Mouse (Mus musculus): ENCODE results near the gene Cybb.
"Not testable (repeated sequence)": the region's sequence is repeated elsewhere in the genome, so short reads cannot be mapped to it uniquely, and the experiment has no call there.

Cybb gene

DNA sequence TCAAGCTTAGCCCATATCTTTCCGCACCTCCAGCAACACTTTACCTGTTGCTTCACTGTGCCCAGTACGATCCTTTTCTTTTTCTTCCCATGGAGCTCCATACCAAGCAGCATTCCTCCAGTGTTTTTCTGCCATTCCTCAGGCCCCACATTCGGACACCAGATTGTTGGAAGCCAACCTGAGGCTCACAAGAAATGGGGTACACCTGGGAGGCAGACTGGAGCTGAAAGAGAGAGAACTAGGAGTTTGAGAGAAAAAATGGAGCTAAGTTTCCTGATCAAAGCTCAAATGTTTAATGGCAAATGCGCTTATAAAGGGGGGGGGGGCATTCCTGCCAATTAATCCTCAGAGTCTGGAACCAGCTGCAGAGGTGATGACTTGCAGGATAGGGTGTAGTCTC lies at the start of gene Cybb:
Cybb (minus strand) TSS at position 101 of the 400 bp plus-strand sequence.
- in situ Hi-C loops (cut with MseI, MboI): no loop called here

DNA sequence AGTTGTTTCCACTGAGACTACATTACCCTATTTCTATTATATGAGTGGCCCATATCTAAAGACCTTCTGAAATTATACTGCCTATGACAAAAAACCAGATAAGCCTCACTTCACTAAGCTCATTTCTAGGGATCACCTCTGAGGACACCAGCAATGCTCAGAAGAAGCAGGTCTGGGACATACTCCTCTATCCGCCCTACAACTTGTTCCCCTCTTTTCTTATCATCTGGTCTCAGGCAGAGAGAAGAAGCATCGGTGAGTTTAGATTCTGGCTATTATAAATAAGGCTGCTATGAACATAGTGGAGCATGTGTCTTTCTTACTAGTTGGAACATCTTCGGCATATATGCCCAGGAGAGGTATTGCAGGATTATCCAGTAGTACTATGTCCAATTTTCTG lies 49.3 kb upstream of the Cybb start:
- in situ Hi-C loops (cut with MseI, MboI): no loop called here

DNA sequence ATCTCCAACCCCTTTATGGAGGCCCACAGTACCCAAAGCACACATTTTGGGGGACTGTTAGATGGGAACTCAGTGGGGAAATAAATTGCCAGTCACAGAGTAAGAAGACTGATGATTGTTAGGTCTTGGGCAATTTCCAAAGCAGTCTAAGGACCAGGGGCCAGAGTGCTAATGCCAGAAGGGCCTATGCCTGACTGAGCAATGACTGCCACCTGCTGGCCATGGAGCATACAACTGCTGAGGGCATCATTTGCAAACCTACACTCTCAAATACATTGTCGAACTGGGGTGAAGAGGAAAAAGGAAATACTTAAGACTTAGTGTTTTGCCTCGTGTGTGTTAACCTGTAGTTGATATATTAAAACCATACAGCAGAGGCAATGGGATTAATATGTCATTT lies 32.4 kb upstream of the Cybb start:
- in situ Hi-C loops (cut with MseI, MboI): not testable (repeated sequence)

DNA sequence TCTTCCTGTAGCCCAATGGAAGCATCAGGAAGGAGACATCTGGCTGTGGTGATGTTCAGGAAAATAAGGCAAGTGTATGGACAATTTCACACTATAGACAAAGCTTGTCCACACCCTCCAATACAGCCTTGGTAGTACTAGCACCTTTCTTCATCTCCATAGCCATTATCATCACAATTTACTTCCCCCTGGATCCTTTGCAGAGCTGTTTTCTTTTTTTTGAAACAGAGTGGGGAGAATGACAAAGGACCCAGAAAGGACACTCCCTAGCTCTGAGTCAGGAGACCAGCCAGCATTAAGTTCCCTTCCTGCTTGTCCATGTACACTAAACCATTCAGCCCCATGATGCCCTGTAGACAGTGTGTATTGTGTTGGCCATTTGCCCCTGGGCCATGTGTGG lies 30.0 kb upstream of the Cybb start:
- in situ Hi-C loops (cut with MseI, MboI): not testable (repeated sequence)

DNA sequence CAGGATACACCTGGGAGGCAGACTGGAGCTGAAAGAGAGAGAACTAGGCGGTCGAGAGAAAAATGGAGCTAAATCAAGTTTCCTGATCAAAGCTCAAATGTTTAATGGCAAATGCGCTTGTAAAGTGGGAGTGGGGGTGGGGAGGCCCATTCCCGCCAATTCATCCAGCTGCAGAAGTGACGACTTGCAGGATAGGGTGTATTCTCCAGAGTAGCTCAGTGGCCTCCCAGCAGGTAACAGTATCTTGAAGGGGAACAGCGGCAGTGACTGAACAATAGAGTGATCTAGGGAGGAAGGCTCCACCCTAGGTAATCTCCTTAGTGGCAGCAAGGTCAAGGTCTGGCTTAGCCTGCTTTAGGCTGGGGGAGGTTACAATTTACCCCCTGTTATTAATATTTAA lies 12.5 kb downstream of the Cybb start:
- in situ Hi-C loops (cut with MseI, MboI): not testable (repeated sequence)

DNA sequence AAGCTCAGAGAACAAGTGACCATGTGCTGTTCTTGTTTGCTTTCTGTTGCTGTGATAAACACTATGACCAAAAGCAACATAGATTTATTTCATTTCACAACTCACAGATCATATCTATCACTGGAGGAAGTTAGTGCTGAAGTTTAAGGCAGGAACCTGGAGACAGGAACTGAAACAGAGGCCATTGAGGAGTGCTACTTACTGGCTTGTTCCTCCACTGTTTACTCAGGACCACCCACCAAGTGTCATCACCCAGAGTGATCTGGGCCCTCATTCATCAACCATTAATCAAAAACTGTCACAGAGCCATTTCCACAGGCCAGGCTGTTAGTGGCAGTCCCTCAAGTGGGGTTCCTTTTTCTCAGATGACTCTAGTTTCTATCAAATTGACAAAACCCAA lies 13.1 kb downstream of the Cybb start:
- in situ Hi-C loops (cut with MseI, MboI): no loop called here

DNA sequence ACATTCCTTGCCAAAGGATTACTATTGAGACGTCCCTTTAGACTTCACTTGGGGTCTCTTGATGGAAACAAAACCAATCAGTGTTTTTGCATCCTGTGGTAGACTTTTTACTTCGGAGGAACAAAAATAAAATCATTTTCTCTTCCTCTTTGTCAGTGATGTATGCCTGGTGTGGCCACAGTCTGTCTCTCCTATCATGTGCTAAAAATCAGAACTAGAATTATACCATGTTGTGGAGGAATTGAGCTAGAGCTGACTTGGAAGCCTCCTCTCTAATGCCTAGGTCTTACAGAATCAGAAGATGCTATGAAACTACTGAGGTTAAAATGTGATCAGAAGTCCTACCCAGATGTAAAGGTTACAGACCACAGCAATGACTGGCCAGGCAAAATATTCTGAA lies 13.8 kb downstream of the Cybb start:
- in situ Hi-C loops (cut with MseI, MboI): no loop called here

DNA sequence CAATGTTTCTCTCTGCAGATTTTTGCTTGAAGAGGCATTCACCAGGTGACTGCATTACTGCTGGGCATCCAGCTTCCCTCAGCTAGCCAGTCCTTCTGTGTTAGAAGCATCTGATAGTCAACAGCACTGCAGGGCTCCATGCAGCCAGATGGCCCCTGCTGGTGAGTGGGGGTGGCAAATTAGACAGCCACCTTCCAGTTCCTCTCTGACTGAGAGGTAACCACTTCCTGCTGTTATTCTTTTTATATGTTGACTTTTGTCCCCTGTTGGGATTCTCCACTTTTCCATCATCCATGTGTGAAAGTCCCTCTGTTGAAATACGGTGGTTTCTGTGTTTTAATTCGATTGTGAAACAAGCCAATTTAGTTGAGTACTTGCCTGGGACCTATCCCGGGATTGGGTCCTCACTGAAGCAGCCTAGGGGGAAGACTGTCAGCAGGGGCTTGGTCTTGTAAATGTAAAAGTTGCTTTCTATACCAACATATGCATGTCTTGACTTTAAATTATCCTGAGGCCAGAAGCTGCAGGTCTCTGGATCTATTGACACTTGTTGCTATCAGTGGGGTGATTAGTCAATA lies 16.7 kb downstream of the Cybb start:
- in situ Hi-C loops (cut with MseI, MboI): no loop called here

DNA sequence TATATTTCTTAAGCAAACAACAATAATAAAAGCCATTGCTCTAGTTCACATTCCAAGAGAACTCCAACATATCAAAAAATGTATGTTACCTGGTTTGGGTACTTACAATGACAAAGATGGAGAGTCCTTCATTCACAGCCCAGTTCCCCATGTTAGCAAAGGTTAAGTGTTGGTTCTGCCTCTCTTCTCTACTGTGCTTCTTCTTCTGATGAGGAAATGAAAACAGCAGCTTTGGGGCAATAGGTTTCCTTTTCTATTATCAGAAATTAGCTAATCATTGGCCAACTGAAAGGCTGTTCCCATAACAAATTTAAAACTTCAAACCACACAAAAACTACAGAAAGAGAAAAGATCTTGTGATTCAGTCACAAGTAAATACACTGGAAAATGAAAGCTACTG lies 18.5 kb downstream of the Cybb start:
- in situ Hi-C loops (cut with MseI, MboI): no loop called here

DNA sequence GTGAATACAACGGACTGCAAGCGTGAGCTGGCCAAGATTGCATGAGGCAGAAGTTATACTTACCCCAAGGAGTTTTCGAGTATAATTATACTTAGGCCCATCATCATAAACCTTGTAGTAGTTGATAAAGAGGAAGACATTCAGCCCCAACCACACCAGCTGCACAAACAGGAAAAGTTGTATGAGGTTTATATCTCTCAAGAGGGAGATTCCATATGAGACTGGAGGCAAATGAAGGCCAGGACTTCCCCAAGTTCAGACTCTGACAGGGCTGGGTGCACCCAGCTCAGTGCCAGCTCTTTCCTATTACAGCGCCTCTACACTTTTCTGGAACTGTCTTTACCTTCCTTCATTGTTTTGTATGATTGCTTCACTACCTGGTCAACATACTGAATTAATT lies 20.6 kb downstream of the Cybb start:
- in situ Hi-C loops (cut with MseI, MboI): no loop called here

DNA sequence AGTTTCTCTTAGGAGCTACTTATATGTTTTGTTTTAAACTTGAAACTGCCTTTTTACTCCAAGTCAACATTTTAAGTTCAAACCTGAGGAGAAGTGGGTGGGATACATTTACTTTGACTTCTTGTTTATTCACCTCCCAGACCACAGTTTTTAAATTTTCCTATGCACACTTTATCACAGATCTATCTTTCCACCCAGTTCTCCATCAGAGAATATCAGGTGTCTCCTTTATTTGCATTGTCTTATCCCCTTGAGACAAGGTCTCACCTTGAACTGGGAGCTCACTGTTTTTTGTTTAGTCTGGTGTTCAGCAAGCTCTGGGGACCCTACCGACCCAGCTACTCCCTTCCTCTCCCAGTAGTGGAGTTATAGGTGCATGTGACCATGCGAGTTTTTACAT lies 21.7 kb downstream of the Cybb start:
- in situ Hi-C loops (cut with MseI, MboI): no loop called here

DNA sequence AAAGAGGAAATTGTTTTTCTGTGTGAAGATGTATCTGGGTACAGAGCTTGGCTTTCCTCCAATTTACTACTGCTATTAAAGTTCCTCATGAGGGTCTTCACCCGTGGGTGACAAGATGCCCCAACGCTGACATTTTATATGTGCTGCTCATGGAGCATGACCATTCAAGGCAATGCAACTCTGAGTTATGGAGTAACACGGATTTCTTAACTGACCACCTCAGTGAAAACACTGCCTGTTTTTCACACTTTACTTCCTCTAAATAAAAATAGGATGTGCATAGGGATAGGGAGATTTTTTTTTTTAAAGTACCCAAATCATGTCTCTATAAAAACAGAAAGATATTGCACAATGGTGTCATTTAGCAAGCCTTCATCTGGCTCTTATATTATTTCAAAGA lies 24.9 kb downstream of the Cybb start:
- in situ Hi-C loops (cut with MseI, MboI): no loop called here

DNA sequence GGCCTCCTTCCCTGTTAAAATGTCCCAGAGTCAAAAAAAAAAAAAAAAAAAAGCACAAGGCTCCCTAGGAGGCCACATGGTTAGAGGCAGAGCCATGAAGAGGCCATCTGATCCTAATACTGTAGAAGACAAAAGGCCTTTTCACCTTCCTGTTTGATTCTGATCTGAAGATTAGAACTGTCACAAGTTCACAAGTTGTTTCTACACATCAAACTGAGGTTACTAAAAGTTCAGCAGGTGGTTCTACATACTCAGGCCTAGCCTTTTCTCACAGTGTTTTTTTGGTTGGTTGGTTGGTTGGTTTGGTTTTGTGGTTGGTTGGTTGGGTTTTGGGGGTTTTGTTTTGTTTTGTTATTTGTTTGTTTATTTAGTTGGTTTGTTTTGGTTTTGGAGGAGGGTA lies 26.2 kb downstream of the Cybb start:
- in situ Hi-C loops (cut with MseI, MboI): no loop called here

DNA sequence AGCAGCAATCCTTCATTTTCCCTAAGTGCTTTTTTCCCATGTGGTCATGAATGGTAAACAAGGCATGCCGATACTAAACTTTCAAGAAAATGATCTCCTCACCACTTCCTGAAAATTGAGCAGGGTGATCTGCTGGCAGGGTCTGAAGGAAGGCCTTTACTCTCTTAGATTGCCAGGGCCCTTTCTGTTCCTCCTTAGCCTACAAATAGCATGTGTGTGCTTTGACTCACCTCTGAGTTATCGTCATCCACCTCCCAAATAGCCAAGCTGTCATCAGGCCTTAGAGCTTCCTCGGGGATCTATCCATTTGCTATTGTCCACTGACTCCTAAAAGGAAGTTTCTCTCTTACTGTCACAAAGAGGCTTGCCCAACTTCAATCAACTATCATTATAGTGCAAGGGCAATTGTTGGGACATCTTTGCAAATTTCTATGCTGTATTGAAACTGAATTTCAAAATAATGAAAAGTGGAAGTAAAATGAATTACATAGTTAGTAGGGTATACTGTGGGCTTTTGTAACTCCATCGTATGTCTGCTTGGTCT lies 27.1 kb downstream of the Cybb start:
- in situ Hi-C loops (cut with MseI, MboI): no loop called here

DNA sequence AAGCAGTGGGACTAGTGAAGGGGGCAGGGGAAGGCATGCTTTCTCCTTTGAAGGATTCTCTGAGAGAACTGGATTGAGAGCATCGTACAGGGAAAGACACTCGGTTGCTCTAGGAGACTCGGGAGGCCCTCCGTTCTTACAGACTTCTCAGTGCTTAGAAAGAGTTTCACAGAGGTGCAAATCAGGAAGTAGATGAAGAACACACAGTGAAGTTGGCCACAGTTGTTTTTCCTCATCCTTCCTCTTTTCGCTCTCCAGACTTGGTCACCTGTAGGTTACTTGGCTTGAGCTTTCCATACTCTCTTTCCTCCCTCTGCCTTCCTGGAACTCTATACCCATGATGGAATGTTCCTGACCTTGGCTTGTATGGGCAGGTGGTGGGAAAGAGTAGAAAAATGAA lies 35.2 kb downstream of the Cybb start:
- in situ Hi-C loops (cut with MseI, MboI): no loop called here

DNA sequence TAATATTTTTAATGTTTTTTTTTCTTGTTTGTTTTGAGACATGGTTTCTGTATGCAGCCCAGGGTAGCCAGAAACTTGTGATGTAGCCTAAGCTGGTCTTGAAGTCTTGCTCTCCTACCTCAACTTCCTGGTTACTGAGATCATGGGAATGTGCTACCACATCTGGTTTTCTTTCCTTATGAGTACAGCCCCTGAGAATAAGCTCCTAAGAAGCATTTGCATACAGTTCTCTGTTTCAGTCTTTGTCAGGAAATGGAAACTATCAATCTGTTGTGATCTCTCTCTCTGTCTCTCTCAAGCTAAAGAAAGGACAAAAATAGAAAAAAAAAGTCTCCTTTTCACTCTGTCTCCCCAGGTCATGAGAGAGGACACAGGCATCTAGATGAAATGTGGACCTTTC lies 40.3 kb downstream of the Cybb start:
- in situ Hi-C loops (cut with MseI, MboI): no loop called here

DNA sequence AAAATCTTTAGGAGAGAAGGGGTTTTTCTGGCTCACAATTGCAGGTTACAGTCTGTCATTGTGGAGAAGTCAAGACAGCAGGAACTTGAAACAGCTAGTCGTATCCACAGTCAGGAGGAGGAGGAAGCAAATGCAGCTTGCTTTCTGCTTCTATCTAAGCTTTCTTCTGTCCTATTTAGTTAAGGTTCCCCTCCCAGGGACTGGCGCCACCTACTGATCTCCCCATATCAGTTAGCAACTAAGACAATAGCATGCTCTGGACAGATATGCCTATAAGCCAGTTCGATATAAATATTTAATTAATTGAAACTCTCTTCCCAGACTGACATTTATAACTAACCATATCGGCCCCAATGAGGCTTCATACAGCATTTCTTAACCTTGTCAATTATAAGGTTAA lies 46.5 kb downstream of the Cybb start:
- in situ Hi-C loops (cut with MseI, MboI): no loop called here

DNA sequence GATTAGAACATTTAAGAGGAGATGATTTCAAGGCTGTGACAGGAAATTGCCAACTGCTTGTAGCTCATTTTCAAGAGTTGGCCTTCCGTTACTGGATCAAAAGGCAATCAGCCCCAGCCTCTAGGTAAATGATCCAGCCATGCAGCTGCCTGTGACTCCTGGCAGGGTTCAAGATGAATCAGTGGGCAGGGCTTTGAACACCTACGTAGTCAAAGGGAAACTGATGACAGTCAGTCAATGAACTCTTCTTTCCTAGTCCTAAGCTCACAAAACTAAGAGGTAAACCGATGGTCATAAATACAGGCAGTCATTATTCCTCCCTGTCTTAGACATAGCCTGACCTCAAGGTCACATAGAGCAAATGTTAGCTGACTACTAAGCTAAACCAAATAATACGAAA lies 47.0 kb downstream of the Cybb start:
- in situ Hi-C loops (cut with MseI, MboI): no loop called here

DNA sequence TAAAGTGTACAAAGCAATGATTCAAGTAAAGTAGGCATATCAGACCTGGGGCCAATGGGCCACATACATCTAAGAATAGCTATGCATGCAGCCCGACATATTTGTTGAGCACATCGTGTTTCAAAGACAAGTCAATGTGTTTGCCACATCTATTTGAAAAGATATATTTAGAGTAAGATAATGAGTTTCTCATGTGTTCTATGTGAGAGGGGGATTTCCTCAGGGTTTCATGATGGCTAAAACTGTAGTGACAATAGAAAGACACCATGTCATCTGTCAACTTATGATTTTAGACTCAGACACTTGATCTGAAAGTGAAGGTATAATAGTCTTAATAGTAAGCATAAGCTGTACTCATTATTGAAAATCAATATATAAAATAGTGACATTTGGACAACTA lies 48.3 kb downstream of the Cybb start:
- in situ Hi-C loops (cut with MseI, MboI): no loop called here

DNA sequence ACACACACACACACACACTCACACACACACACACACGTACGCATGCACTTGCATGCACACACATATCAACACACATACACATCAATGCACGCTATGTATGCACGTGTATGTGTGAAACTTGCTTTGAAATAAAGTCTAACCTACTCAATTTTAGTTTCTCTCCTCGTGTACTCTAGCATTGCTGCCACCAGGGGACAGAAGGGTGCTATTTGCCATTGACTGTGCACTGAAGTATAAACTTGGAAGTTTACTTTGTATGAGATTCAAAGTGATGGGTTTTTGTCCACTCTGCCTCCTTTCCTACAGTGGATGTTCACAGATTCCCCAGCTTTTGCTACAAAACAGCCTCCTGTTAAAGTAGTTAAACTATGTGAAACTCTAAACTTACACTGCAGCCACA lies 73.7 kb downstream of the Cybb start:
- in situ Hi-C loops (cut with MseI, MboI): no loop called here

All from mouse trophoblast stem cell (cell line).